Mouse (Mus musculus): ENCODE measurements at regions not wholly inside any gene's neighbourhood (a gene's known extent, or its start where the extent isn't known, plus 50 kb on each side); places are given as distances from the start of the nearest gene placed in this dataset.

DNA sequence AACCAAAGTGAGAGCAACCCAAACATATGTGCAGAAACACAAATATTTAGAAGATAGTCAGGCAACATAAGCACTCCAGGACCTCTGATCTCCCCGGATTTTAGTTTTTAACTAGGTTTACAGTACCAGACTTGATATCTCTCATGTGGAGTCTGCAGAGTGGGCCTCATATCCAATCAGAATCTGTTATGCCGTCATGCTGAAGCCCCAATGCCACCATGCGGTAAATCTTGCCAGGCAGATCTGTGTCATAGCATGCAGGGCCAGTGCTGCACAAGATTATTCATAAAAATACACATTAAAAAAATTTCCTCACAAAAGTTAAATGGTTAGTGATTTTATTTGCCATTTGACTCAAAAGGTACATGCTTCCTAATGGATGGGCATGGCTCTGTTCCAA is 106.9 kb upstream of the Ccser1 start:
- no peaks in the 10 kb centered on the region for H3K9me3 ChIP-seq (ENCODE audit: control insufficient read depth, low read length)
- WGBS, result 89% methylated on average over 3 of the region's 3 CpGs
- no peak overlapping the region for H3K27ac ChIP-seq (ENCODE audit: low read depth, low read length)
- ATAC-seq (ENCODE audit: low read depth), result no peak
- H3K4me2 ChIP-seq (ENCODE audit: low read depth, low read length), result no peak overlapping the region
- H3K9ac ChIP-seq (replicated peaks; ENCODE audit: low read depth, low read length), result no peak overlapping the region
- H3K4me1 ChIP-seq (ENCODE audit: control insufficient read depth, insufficient read depth, low read length), result peaks cover 2% of the 10 kb centered on the region; the same call in 1 of the 2 replicates
- H3K4me3 ChIP-seq (ENCODE audit: low read depth, low read length), result no peak overlapping the region
- no peaks in the 10 kb centered on the region for H3K36me3 ChIP-seq (ENCODE audit: control insufficient read depth, insufficient read depth, low read length)
- H3K27me3 ChIP-seq (ENCODE audit: control insufficient read depth, insufficient read depth, low read length), result no peaks in the 10 kb centered on the region

DNA sequence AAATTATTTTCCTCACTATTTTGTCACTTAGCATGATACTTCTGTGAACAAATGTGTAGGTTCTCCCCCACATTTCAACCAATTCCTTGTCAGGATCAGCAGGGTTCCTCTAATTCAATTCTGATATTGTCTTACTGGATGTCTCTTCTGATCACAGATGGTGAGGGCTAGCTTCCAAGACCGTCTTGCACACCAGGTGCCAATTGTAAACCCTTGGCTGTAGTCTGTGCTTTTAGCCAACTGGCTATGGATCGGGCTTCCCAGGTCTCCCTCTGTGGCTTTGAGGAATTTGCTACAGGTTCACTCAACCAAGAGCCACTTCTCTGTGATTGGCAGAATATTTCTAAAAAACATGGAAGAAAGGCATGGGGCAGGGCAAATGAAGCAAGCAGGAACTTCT is 106.3 kb upstream of the Ccser1 start:
- H3K27ac ChIP-seq (ENCODE audit: low read depth, low read length), result no peak overlapping the region
- H3K4me2 ChIP-seq (ENCODE audit: low read depth, low read length), result no peak overlapping the region
- no peaks in the 10 kb centered on the region for H3K36me3 ChIP-seq (ENCODE audit: control insufficient read depth, insufficient read depth, low read length)
- H3K9me3 ChIP-seq (ENCODE audit: control insufficient read depth, low read length), result no peaks in the 10 kb centered on the region
- H3K4me3 ChIP-seq (ENCODE audit: low read depth, low read length), result no peak overlapping the region
- no peaks in the 10 kb centered on the region for H3K4me1 ChIP-seq (ENCODE audit: control insufficient read depth, insufficient read depth, low read length)
- ATAC-seq (ENCODE audit: low read depth), result no peak
- H3K9ac ChIP-seq (replicated peaks; ENCODE audit: low read depth, low read length), result no peak overlapping the region
- no peaks in the 10 kb centered on the region for H3K27me3 ChIP-seq (ENCODE audit: control insufficient read depth, insufficient read depth, low read length)
- WGBS, result 69% methylated on average over 2 of the region's 2 CpGs

DNA sequence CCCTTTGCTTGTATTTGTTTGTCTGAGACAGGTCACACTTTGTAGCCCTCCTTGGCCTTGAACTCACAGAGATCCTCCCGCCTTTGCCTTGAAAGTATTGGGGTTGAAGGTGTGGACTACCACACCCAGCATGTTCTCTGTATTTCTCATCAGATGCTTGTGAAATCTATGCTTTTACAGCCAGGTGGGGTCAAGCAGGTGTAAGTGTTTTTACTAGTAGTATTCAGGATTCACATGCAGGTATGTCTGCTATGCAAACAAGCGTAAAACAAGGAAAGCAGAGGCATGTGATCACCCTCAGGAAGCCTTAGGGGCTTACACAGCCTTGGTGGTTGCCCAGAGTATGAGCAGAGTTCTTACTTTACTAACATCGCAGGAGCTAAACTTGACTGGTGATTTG is 105.4 kb upstream of the Ccser1 start:
- no peak overlapping the region for H3K27ac ChIP-seq (ENCODE audit: low read depth, low read length)
- no peaks in the 10 kb centered on the region for H3K9me3 ChIP-seq (ENCODE audit: control insufficient read depth, low read length)
- no peaks in the 10 kb centered on the region for H3K36me3 ChIP-seq (ENCODE audit: control insufficient read depth, insufficient read depth, low read length)
- no peak overlapping the region for H3K4me3 ChIP-seq (ENCODE audit: low read depth, low read length)
- H3K9ac ChIP-seq (replicated peaks; ENCODE audit: low read depth, low read length), result no peak overlapping the region
- no peaks in the 10 kb centered on the region for H3K27me3 ChIP-seq (ENCODE audit: control insufficient read depth, insufficient read depth, low read length)
- no peak overlapping the region for H3K4me2 ChIP-seq (ENCODE audit: low read depth, low read length)
- H3K4me1 ChIP-seq (ENCODE audit: control insufficient read depth, insufficient read depth, low read length), result no peaks in the 10 kb centered on the region
- no peak for ATAC-seq (ENCODE audit: low read depth)
- 92% methylated on average over 3 of the region's 3 CpGs for WGBS

DNA sequence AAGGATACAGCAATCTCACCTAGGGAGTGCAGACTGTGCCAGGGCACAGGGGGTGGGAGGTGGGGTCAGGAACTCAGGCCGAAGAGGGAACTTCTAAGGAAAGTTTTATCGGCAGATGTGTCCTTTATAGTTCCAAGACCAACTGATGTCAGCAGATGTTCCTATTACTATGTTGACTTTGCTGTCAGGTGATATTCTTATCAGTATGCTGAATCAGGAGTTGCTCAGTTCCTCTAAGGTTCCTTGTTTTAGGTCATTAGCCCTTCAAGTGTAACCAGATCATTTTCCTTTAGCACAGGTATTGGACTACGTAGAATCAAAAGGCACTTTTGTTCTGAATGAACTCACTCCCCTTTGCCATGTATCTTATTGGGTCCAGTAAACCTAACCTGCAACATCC is 101.6 kb upstream of the Ccser1 start:
- 83% methylated on average over 3 of the region's 3 CpGs for WGBS
- H3K9ac ChIP-seq (replicated peaks; ENCODE audit: low read depth, low read length), result no peak overlapping the region
- H3K27ac ChIP-seq (ENCODE audit: low read depth, low read length), result no peak overlapping the region
- no peaks in the 10 kb centered on the region; the same call in 1 of the 2 replicates for H3K4me1 ChIP-seq (ENCODE audit: control insufficient read depth, insufficient read depth, low read length)
- H3K36me3 ChIP-seq (ENCODE audit: control insufficient read depth, insufficient read depth, low read length), result no peaks in the 10 kb centered on the region
- H3K9me3 ChIP-seq (ENCODE audit: control insufficient read depth, low read length), result no peaks in the 10 kb centered on the region
- no peak overlapping the region for H3K4me2 ChIP-seq (ENCODE audit: low read depth, low read length)
- H3K4me3 ChIP-seq (ENCODE audit: low read depth, low read length), result no peak overlapping the region
- ATAC-seq (ENCODE audit: low read depth), result no peak
- no peaks in the 10 kb centered on the region for H3K27me3 ChIP-seq (ENCODE audit: control insufficient read depth, insufficient read depth, low read length)

DNA sequence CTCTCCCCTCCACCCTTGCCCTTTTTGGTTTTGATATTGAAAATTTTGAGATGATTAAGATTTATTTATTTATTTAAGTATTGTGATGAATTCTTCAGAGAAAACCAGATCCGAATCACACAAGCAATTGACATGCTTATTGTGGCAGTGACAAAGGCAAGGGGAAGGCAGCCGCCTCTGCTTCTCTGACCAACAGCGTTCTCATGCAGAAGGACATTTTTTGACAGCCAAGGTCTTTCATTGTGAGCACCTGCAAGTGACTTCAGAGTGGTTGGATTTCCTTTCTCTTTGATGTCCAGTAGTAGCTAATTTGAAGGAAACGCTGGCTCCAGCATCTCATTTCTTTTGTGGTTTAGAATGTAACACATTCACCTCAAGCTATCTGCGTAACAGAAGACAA is 99.5 kb upstream of the Ccser1 start:
- no peak overlapping the region for H3K4me3 ChIP-seq (ENCODE audit: low read depth, low read length)
- no peaks in the 10 kb centered on the region for H3K9me3 ChIP-seq (ENCODE audit: control insufficient read depth, low read length)
- no peak overlapping the region for H3K4me2 ChIP-seq (ENCODE audit: low read depth, low read length)
- H3K27ac ChIP-seq (ENCODE audit: low read depth, low read length), result no peak overlapping the region
- no peaks in the 10 kb centered on the region; the same call in 1 of the 2 replicates for H3K4me1 ChIP-seq (ENCODE audit: control insufficient read depth, insufficient read depth, low read length)
- H3K9ac ChIP-seq (replicated peaks; ENCODE audit: low read depth, low read length), result no peak overlapping the region
- 23% methylated on average over 5 of the region's 5 CpGs for WGBS
- ATAC-seq (ENCODE audit: low read depth), result no peak
- no peaks in the 10 kb centered on the region for H3K27me3 ChIP-seq (ENCODE audit: control insufficient read depth, insufficient read depth, low read length)
- H3K36me3 ChIP-seq (ENCODE audit: control insufficient read depth, insufficient read depth, low read length), result no peaks in the 10 kb centered on the region

DNA sequence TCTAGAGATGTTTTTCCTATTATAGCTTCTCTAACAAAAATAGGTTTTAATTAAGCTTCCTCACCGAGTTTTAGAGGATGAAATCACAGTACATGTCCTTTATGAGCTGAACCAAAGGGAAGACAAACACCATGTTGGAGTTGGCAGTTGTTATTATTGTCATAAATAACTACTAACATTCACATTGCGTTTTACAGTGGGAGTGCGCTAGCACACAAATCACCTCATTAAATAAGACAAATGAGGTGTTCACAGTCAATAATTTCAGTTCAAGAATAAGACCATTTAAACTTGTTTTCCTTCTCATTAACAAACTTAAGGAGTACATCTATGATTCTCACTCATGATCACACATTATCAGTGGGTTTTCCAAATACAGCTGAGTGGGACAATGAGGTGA is 96.8 kb upstream of the Ccser1 start:
- ATAC-seq (ENCODE audit: low read depth), result no peak
- Histone ChIP-seq H3K4me2 (ENCODE audit: low read depth, low read length) (no peak overlapping the region), H3K9ac (replicated peaks; ENCODE audit: low read depth, low read length) (no peak overlapping the region), H3K4me1 (ENCODE audit: control insufficient read depth, insufficient read depth, low read length) (no peaks in the 10 kb centered on the region; the same call in 1 of the 2 replicates), H3K27me3 (ENCODE audit: control insufficient read depth, insufficient read depth, low read length) (no peaks in the 10 kb centered on the region), H3K36me3 (ENCODE audit: control insufficient read depth, insufficient read depth, low read length) (no peaks in the 10 kb centered on the region), H3K9me3 (ENCODE audit: control insufficient read depth, low read length) (no peaks in the 10 kb centered on the region), H3K4me3 (ENCODE audit: low read depth, low read length) (no peak overlapping the region), H3K27ac (ENCODE audit: low read depth, low read length) (no peak overlapping the region)
- WGBS, result 36% methylated on average over 3 of the region's 3 CpGs

DNA sequence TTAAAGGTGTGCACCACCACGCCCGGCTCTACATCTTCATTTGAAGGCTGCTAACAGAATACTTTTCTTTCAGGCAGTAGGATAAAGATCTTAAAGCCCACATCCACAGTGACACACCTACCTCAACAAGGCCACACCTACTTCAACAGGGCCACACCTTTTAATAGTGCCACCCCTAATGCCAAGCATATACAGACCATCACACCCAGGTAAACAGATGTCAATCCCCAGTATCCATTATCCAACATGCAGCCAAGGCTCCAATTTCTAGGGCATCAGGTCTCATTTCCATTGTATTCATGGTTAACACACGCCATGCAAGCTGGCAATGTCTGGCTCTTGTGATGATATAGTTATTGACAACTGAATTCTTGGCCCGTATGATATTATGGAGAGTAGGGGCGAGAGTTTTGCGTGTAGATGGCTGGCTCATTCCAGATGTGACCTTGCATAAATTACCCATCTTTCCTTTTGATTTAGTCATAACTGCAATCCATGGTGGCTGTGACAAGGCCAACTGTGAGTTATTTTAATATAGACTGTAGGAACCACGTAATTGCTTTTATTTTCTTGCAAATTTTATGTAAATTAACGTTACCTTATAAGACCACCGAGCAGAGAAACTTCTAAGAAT is 80.7 kb upstream of the Ccser1 start:
- Histone ChIP-seq H3K4me3 (ENCODE audit: low read depth, low read length) (no peak overlapping the region), H3K9me3 (ENCODE audit: control insufficient read depth, low read length) (no peaks in the 10 kb centered on the region), H3K9ac (replicated peaks; ENCODE audit: low read depth, low read length) (no peak overlapping the region), H3K4me1 (ENCODE audit: control insufficient read depth, insufficient read depth, low read length) (no peaks in the 10 kb centered on the region), H3K36me3 (ENCODE audit: control insufficient read depth, insufficient read depth, low read length) (no peaks in the 10 kb centered on the region), H3K4me2 (ENCODE audit: low read depth, low read length) (no peak overlapping the region), H3K27ac (ENCODE audit: low read depth, low read length) (no peak overlapping the region), H3K27me3 (ENCODE audit: control insufficient read depth, insufficient read depth, low read length) (no peaks in the 10 kb centered on the region)
- 67% methylated on average over 9 of the region's 9 CpGs for WGBS
- ATAC-seq (ENCODE audit: low read depth), result no peak

DNA sequence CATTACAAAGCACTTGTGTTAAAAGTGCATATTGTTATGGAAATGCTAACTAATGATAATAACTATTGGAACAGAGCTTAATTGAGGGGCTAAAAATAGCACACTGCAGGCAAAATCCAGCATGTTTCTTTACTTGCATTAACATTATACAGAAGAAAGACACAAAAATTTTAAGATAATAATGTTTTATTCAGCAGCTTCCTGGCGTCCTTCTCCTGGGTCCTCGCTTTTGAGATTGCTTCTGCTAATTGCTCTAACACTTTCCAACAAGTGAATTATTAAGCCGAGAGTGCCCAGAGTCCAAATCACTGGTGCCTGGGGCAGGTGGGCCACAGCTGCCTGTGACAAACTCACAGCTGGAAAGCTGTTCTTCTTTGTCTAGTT is 80.2 kb upstream of the Ccser1 start:
- Histone ChIP-seq H3K27me3 (ENCODE audit: control insufficient read depth, insufficient read depth, low read length) (no peaks in the 10 kb centered on the region), H3K4me1 (ENCODE audit: control insufficient read depth, insufficient read depth, low read length) (no peaks in the 10 kb centered on the region), H3K4me2 (ENCODE audit: low read depth, low read length) (no peak overlapping the region), H3K36me3 (ENCODE audit: control insufficient read depth, insufficient read depth, low read length) (no peaks in the 10 kb centered on the region), H3K4me3 (ENCODE audit: low read depth, low read length) (no peak overlapping the region), H3K9ac (replicated peaks; ENCODE audit: low read depth, low read length) (no peak overlapping the region), H3K27ac (ENCODE audit: low read depth, low read length) (no peak overlapping the region), H3K9me3 (ENCODE audit: control insufficient read depth, low read length) (no peaks in the 10 kb centered on the region)
- ATAC-seq (ENCODE audit: low read depth), result no peak
- 20% methylated on average over 3 of the region's 3 CpGs for WGBS

DNA sequence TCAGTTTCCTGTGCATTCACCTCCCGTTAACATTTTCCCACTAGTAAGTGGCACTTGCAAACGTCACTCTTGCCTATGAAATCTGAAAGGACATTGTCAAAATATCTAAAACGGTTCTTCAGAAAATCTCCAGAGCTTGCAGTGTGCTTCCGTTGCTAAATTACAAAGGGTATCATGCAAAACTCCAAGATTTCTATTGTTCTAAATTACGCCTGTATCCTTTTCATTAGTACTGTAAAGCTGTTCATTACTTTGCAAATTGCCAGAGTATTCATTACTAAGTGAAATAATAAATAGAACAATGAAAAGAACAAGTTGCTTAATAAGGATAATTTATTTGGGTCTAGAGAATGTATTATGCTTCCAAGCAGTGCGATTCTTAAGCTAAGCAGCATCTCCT is 78.2 kb upstream of the Ccser1 start:
- Histone ChIP-seq H3K4me2 (ENCODE audit: low read depth, low read length) (no peak overlapping the region), H3K9ac (replicated peaks; ENCODE audit: low read depth, low read length) (no peak overlapping the region), H3K27me3 (ENCODE audit: control insufficient read depth, insufficient read depth, low read length) (no peaks in the 10 kb centered on the region), H3K36me3 (ENCODE audit: control insufficient read depth, insufficient read depth, low read length) (no peaks in the 10 kb centered on the region), H3K4me1 (ENCODE audit: control insufficient read depth, insufficient read depth, low read length) (no peaks in the 10 kb centered on the region), H3K4me3 (ENCODE audit: low read depth, low read length) (no peak overlapping the region), H3K27ac (ENCODE audit: low read depth, low read length) (no peak overlapping the region), H3K9me3 (ENCODE audit: control insufficient read depth, low read length) (no peaks in the 10 kb centered on the region)
- WGBS, result 71% methylated on average over 6 of the region's 6 CpGs
- no peak for ATAC-seq (ENCODE audit: low read depth)

Data from neural tube, embryonic 14.5 days (tissue).